Mouse (Mus musculus) erythroblast, adult 5-6 weeks (primary cell): ENCODE data around the gene Adam15. TPM values are rescaled to one million over a fixed set of nuclear protein-coding genes. Genes with fewer than 3 reads are reported as not detected.

Experiments used
- ATAC-seq: replicated peaks from 2 replicates; pipeline ENCODE4 v1.8.0; 2016; ENCODE audit warnings: moderate number of reproducible peaks, mild to moderate bottlenecking, moderate TSS enrichment, inconsistent platforms; ENCODE audit not compliant: poor library complexity, low FRiP score, severe bottlenecking
- total RNA-seq, 2 experiments: library from RNA; stranded (forward) in 1 of 2; stranded (reverse) in 1 of 2; fragments of 150-400 nt in 1 of 2; fragments of 200-764, 138-1000 nt in 1 of 2; gene quantifications; 2 replicates each; pipeline versions ENCODE4 v1.2.3 to v1.2.4; 2015 to 2017; ENCODE audit warnings: low replicate concordance in 2 of 2

Adam15 gene
- total RNA-seq (2015; ENCODE audit: low replicate concordance) (25.3 and 34.2 TPM in 2 replicates), total RNA-seq (2017; ENCODE audit: low replicate concordance) (5.0 and 14.1 TPM in 2 replicates)

GRCm38 (mm10) chr3:89349869-89350501 is at the start of gene Adam15:
Adam15 (minus strand) TSS chr3:89349996.
- peak; percentile 64 for ATAC-seq

- no peak for ATAC-seq
Measured at GRCm38 (mm10) chr3:89396654-89397005, 46.8 kb upstream of the Adam15 start.

- ATAC-seq: peak; percentile 42; the same call in 1 of the 2 replicates
Measured at GRCm38 (mm10) chr3:89395806-89396653, 46.2 kb upstream of the Adam15 start.

- ATAC-seq: no peak
Measured at GRCm38 (mm10) chr3:89395419-89395805, 45.6 kb upstream of the Adam15 start.

GRCm38 (mm10) chr3:89394894-89395256 is 45.1 kb upstream of the Adam15 start:
- ATAC-seq: peak; percentile 34

GRCm38 (mm10) chr3:89394006-89394893 is 44.5 kb upstream of the Adam15 start, which contains the start of gene Zbtb7b:
Zbtb7b (minus strand) TSS chr3:89394776.
- ATAC-seq: peak; percentile 56

GRCm38 (mm10) chr3:89393605-89394004 is 43.8 kb upstream of the Adam15 start:
- peak; percentile 89 for ATAC-seq

GRCm38 (mm10) chr3:89392871-89393311 is 43.1 kb upstream of the Adam15 start:
- no peak for ATAC-seq

GRCm38 (mm10) chr3:89391663-89392511 is 42.1 kb upstream of the Adam15 start:
- ATAC-seq: no peak

- ATAC-seq: no peak
Measured at GRCm38 (mm10) chr3:89390699-89391662, 41.2 kb upstream of the Adam15 start.

- ATAC-seq: no peak
Measured at GRCm38 (mm10) chr3:89390111-89390515, 40.3 kb upstream of the Adam15 start.

- ATAC-seq: no peak
Measured at GRCm38 (mm10) chr3:89388901-89389740, 39.3 kb upstream of the Adam15 start.

- ATAC-seq: no peak
Measured at GRCm38 (mm10) chr3:89388134-89388881, 38.5 kb upstream of the Adam15 start.

GRCm38 (mm10) chr3:89387632-89388031 is 37.8 kb upstream of the Adam15 start:
- no peak for ATAC-seq

- ATAC-seq: no peak
Measured at GRCm38 (mm10) chr3:89386438-89387420, 36.9 kb upstream of the Adam15 start.
